Mouse (Mus musculus) forebrain, embryonic 13.5 days (tissue): ENCODE data around the gene Tsks. TPM values are rescaled to one million over a fixed set of nuclear protein-coding genes. Genes with fewer than 3 reads are reported as not detected.

Experiments
- ATAC-seq: fragments of 200-750 bp; cut with Nextera tagmentation; 2 replicates; pipeline ENCODE4 v1.8.0; 2017
- H3K27ac ChIP-seq: fragments of 300-500 bp; sonication (generic); 2 replicates; pipeline ENCODE4 v1.5.1; 2015; ENCODE audit warnings: inconsistent platforms, mild to moderate bottlenecking, moderate library complexity
- H3K27me3 ChIP-seq: fragments of 300-500 bp; sonication (generic); 2 replicates; pipeline ENCODE4 v1.6.1; 2015; ENCODE audit warnings: mild to moderate bottlenecking, inconsistent platforms
- H3K36me3 ChIP-seq: fragments of 300-500 bp; sonication (generic); 2 replicates; pipeline ENCODE4 v1.6.1; 2015; ENCODE audit warnings: mild to moderate bottlenecking, inconsistent platforms; ENCODE audit not compliant: poor library complexity, severe bottlenecking
- H3K4me1 ChIP-seq: fragments of 300-500 bp; sonication (generic); 2 replicates; pipeline ENCODE4 v1.6.1; 2015; ENCODE audit warnings: inconsistent platforms
- H3K4me2 ChIP-seq: fragments of 300-500 bp; sonication (generic); 2 replicates; pipeline ENCODE4 v1.6.1; 2015; ENCODE audit warnings: inconsistent platforms, mild to moderate bottlenecking, moderate library complexity
- H3K4me3 ChIP-seq: fragments of 300-500 bp; sonication (generic); 2 replicates; pipeline ENCODE4 v1.5.1; 2015; ENCODE audit warnings: mild to moderate bottlenecking, inconsistent platforms
- H3K9ac ChIP-seq: fragments of 300-500 bp; sonication (generic); 2 replicates; pipeline ENCODE4 v1.6.1; 2015; ENCODE audit warnings: mild to moderate bottlenecking, inconsistent platforms
- H3K9me3 ChIP-seq: fragments of 300-500 bp; sonication (generic); replicated peaks from 2 replicates; pipeline ENCODE4 v1.6.1; 2016; ENCODE audit warnings: inconsistent platforms
- WGBS: fragments of 180-500 bp; shearing (Covaris S2); methylation state at CpG from one replicate; pipeline ENCODE4 v1.1.7; 2015; 5-methylcytosine and 5-hydroxymethylcytosine counted together
- polyA plus RNA-seq: library from polyadenylated mRNA; unstranded; fragments of >200 nt; fragmentation: Nextera tagmentation; extraction: Ambion mirVana; gene quantifications from 2 replicates; pipeline ENCODE4 v1.2.1, GENCODE M21; 2015

The Tsks gene
- polyA plus RNA-seq, 1 experiment from 2014 or later: not detected

GRCm38 (mm10) chr7:44965975-44966374 is 23.0 kb downstream of the Tsks start:
- Histone ChIP-seq H3K36me3 (peaks cover 68% of the 10 kb centered on the region), H3K4me1 (peaks cover 3% of the 10 kb centered on the region)
- ATAC-seq: no peak

DNA sequence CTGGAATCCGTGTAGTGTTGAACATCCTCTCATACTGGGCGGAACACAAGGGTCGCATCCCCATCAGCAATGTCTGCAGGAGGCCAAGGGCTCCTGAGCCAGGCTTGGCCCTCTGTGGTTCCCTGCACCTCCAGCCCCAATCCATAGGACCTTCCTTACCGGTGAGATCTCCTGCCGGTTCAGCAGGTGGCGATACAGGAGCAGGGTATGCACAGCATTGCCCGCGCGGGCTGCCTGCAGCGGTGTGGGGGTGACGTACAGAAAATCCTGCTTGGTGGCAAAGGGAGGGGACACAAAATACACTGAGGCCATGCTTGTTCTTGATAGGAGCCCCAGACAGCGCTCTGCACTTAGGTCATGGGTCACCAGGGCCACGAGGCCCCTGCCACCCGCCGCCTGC is 23.6 kb downstream of the Tsks start:
- 85% methylated on average over 15 of the region's 15 CpGs for WGBS
- H3K9ac ChIP-seq: no peak overlapping the region
- H3K27ac ChIP-seq: no peak overlapping the region
- no peak overlapping the region for H3K4me3 ChIP-seq
- peaks cover 10% of the 10 kb centered on the region for H3K4me1 ChIP-seq
- no peak overlapping the region for H3K4me2 ChIP-seq
- H3K36me3 ChIP-seq: peaks cover 62% of the 10 kb centered on the region
- no peak for ATAC-seq
- H3K9me3 ChIP-seq: no peaks in the 10 kb centered on the region
- H3K27me3 ChIP-seq: no peaks in the 10 kb centered on the region

More at GRCm38 (mm10) chr7:44965975-44966374, 23.0 kb downstream of the Tsks start:
- H3K4me3 ChIP-seq: no peak overlapping the region
- 87% methylated on average over 7 of the region's 7 CpGs for whole genome bisulfite sequencing
- H3K27ac ChIP-seq: no peak overlapping the region
- H3K4me2 ChIP-seq: no peak overlapping the region
- no peak overlapping the region for H3K9ac ChIP-seq
- H3K27me3 ChIP-seq: no peaks in the 10 kb centered on the region
- no peaks in the 10 kb centered on the region for H3K9me3 ChIP-seq

DNA sequence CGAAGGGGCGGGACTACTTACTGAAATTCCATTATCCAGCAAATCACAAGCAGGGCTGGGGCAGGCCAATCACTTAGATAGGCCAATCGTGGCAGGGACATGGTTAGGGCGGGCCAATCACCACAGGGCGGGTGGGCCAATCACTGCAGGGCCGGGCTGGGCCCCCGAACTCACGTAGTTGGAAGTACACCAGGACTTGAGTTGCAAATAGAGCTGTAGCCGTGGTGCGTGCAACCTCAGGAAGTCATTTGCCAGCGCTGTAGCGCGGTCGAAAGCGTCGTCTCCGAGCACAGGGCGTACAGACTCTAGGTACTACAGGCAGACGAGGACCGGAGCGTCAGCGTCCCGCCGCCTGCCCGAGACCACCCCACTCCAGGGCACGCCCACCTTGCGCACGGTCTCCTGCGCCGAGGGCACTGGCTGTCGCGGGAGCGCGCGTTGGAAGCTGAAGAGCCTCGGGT is 27.3 kb downstream of the Tsks start:
- under 1% methylated on average over 36 of the region's 36 CpGs for WGBS
- peak; percentile 96 for ATAC-seq

DNA sequence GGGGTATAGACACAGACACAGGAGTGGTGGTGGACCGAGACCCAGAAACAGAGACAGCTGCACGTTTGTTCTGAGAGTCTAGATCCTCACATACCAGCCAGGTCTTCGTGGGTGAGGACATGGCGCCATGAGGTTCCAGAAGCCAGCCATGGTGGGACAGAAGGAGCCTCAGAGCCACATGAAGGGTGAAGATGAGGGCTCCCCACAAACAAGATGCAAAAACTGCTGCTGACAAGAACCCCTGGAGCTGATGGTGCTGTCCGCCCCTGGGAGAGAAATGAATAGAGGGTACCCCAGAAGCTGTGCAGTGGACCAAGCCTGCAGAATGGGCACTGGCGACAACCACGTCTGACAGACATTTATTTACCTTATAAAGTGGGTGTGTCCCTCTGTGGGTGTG is 28.1 kb downstream of the Tsks start:
- Histone ChIP-seq H3K4me3 (peak overlapping the region; percentile 50), H3K9me3 (no peaks in the 10 kb centered on the region), H3K4me2 (peak overlapping the region; percentile 71), H3K36me3 (peaks cover 29% of the 10 kb centered on the region), H3K9ac (peak overlapping the region; percentile 45), H3K27ac (peak overlapping the region; percentile 73), H3K4me1 (peaks cover 34% of the 10 kb centered on the region), H3K27me3 (no peaks in the 10 kb centered on the region)
- ATAC-seq: no peak
- 69% methylated on average over 7 of the region's 7 CpGs for WGBS

More for the DNA sequence above, 27.3 kb downstream of the Tsks start:
- Histone ChIP-seq H3K27ac (peak overlapping the region; percentile 73), H3K4me2 (peak overlapping the region; percentile 71), H3K36me3 (peaks cover 29% of the 10 kb centered on the region), H3K27me3 (no peaks in the 10 kb centered on the region), H3K4me1 (peaks cover 32% of the 10 kb centered on the region), H3K9ac (peak overlapping the region; percentile 45), H3K4me3 (peak overlapping the region; percentile 50), H3K9me3 (no peaks in the 10 kb centered on the region)

DNA sequence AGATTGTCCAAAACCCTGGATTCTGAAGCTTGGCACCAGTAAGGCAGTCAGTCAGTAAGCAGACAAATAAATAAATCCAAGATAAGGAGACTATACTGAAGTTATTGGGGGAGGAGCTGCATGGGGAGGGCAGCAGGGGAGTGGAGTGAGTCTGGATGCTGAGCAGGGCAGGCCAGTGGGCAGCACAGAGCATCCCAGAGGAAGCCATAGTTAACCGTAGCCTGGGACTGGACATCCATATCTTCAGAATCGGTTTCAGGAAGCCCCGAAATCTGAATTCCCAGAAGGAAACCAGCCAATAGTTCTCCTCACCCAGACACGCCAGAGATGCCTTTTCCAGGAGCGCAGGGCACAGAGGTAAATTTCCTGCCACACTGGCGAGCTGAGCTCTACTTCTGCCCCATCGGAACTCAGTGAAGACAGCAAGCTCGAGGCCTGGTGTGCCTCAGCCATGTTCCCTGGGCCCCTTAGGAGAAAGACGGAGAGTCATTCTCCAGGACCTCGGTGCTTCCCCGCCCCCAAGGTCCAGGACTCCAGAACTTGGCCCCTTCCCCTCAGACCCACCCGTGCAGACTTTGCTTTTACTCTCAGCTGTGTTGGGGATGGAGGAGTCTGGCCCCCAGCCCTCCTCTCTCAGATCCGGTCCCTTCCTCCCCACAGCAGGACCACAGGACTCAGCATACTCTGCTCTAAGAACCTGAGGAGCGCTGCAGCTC is 30.6 kb downstream of the Tsks start:
- no peaks in the 10 kb centered on the region for H3K27me3 ChIP-seq
- no peaks in the 10 kb centered on the region for H3K9me3 ChIP-seq
- peak overlapping the region; percentile 84 for H3K4me2 ChIP-seq
- H3K27ac ChIP-seq: peak overlapping the region; percentile 91
- peak overlapping the region; percentile 51 for H3K4me3 ChIP-seq
- ATAC-seq: no peak
- peaks cover 33% of the 10 kb centered on the region for H3K36me3 ChIP-seq
- whole genome bisulfite sequencing: 31% methylated on average over 14 of the region's 14 CpGs
- peak overlapping the region; percentile 71 for H3K9ac ChIP-seq
- H3K4me1 ChIP-seq: peaks cover 34% of the 10 kb centered on the region

GRCm38 (mm10) chr7:44974383-44975116 is 31.5 kb downstream of the Tsks start, which contains the start of gene Cpt1c:
Cpt1c (minus strand) TSS chr7:44974851.
- H3K27me3 ChIP-seq: no peaks in the 10 kb centered on the region
- ATAC-seq: peak; percentile 59
- peak within 1 kb of the TSS; percentile 51 for H3K4me3 ChIP-seq
- H3K27ac ChIP-seq: peak within 1 kb of the TSS; percentile 91
- WGBS: under 1% methylated on average over 22 of the region's 22 CpGs
- peaks cover 43% of the 10 kb centered on the region for H3K36me3 ChIP-seq
- peak within 1 kb of the TSS; percentile 84 for H3K4me2 ChIP-seq
- H3K9ac ChIP-seq: peak within 1 kb of the TSS; percentile 71
- H3K9me3 ChIP-seq: no peaks in the 10 kb centered on the region
- H3K4me1 ChIP-seq: peaks cover 34% of the 10 kb centered on the region

DNA sequence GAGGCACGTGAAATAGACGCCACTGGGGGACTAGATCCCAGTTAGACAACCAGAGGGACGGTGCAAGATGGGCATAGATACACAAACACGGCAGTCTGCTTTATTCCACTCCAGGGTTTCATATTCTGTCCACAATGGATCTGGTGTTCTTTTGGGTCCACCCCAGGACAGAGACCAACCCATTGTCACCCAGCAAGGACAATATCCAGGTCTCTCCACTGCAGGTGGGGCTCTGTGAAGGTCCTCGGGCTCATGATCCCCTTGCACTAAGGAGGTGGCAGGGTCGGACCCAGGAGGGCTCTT is 32.1 kb downstream of the Tsks start:
- Histone ChIP-seq H3K27me3 (no peaks in the 10 kb centered on the region), H3K9me3 (no peaks in the 10 kb centered on the region), H3K9ac (peak overlapping the region; percentile 71; the same call in 1 of the 2 replicates), H3K4me2 (peak overlapping the region; percentile 84), H3K27ac (peak overlapping the region; percentile 91), H3K4me3 (peak overlapping the region; percentile 51; the same call in 1 of the 2 replicates), H3K36me3 (peaks cover 48% of the 10 kb centered on the region), H3K4me1 (peaks cover 34% of the 10 kb centered on the region)
- no peak for ATAC-seq
- 18% methylated on average over 6 of the region's 6 CpGs for WGBS

- Histone ChIP-seq H3K4me3 (no peak overlapping the region), H3K4me1 (peaks cover 17% of the 10 kb centered on the region), H3K9me3 (no peaks in the 10 kb centered on the region), H3K27me3 (no peaks in the 10 kb centered on the region), H3K4me2 (no peak overlapping the region), H3K27ac (no peak overlapping the region), H3K9ac (no peak overlapping the region), H3K36me3 (peaks cover 71% of the 10 kb centered on the region)
- no peak for ATAC-seq
- 97% methylated on average over 3 of the region's 3 CpGs for WGBS
These were observed 35.3 kb downstream of the Tsks start for GRCm38 (mm10) chr7:44978300-44978699.

GRCm38 (mm10) chr7:44981539-44981938 is 38.5 kb downstream of the Tsks start:
- ATAC-seq: no peak
- no peak overlapping the region for H3K27ac ChIP-seq
- H3K9me3 ChIP-seq: no peaks in the 10 kb centered on the region
- H3K27me3 ChIP-seq: no peaks in the 10 kb centered on the region
- H3K9ac ChIP-seq: no peak overlapping the region
- no peak overlapping the region for H3K4me2 ChIP-seq
- peaks cover 63% of the 10 kb centered on the region for H3K36me3 ChIP-seq
- no peak overlapping the region for H3K4me3 ChIP-seq
- peaks cover 25% of the 10 kb centered on the region for H3K4me1 ChIP-seq
- WGBS: 93% methylated on average over 8 of the region's 8 CpGs

- Histone ChIP-seq H3K4me1 (peaks cover 30% of the 10 kb centered on the region), H3K4me2 (peak overlapping the region; percentile 73; the same call in 1 of the 2 replicates), H3K4me3 (0 out of 2 replicates have a peak overlapping the region, but pooled peaks have one; percentile 1), H3K27me3 (no peaks in the 10 kb centered on the region), H3K36me3 (peaks cover 48% of the 10 kb centered on the region), H3K9me3 (no peaks in the 10 kb centered on the region), H3K9ac (no peak overlapping the region), H3K27ac (0 out of 2 replicates have a peak overlapping the region, but pooled peaks have one; percentile 25)
- 28% methylated on average over 6 of the region's 6 CpGs for WGBS
- ATAC-seq: no peak
These were observed 40.1 kb downstream of the Tsks start for GRCm38 (mm10) chr7:44983085-44983484.

GRCm38 (mm10) chr7:44983944-44984832 is 41.2 kb downstream of the Tsks start:
- Histone ChIP-seq H3K4me1 (peaks cover 38% of the 10 kb centered on the region), H3K4me2 (peak overlapping the region; percentile 73), H3K36me3 (peaks cover 39% of the 10 kb centered on the region), H3K27ac (peak overlapping the region; percentile 93), H3K27me3 (no peaks in the 10 kb centered on the region), H3K9me3 (no peaks in the 10 kb centered on the region), H3K4me3 (peak overlapping the region; percentile 96), H3K9ac (peak overlapping the region; percentile 34)
- no peak for ATAC-seq
- whole genome bisulfite sequencing: 71% methylated on average over 7 of the region's 7 CpGs
